In genomic region chr8:106706194-106706593, GRCm38 (mm10) we compare ENCODE assay signal across 14 mouse cellular contexts. TPM values are rescaled to one million over a fixed set of nuclear protein-coding genes. Genes with fewer than 3 reads are reported as not detected.
DNase-seq lines count a peak whose midpoint lies in the region; ATAC-seq lines count a peak whose summit lies in the region.
"Had no signal": no experiment of that assay in that cellular context is flagged by ENCODE, and none has a peak within 500 bp of the region (broad histone marks: within the 10 kb centered on the region; RNA-seq: fewer than 3 reads in every experiment).

No protein-coding gene starts in this region.

- H3K9ac ChIP-seq in heart, embryonic 16.5 days (ENCODE audit: low read length): no peak overlapping the region
- no peak overlapping the region for H3K9ac ChIP-seq in lung, embryonic 16.5 days (ENCODE audit: low read length)
- H3K9ac ChIP-seq in kidney, embryonic 15.5 days: no peak overlapping the region
- no peak overlapping the region for H3K9ac ChIP-seq in midbrain, embryonic 16.5 days (ENCODE audit: low read depth, low read length)

- peaks cover 8% of the 10 kb centered on the region for H3K4me1 ChIP-seq in heart, embryonic 16.5 days (ENCODE audit: control insufficient read depth, insufficient read depth, low read length)
- H3K4me1 ChIP-seq in lung, embryonic 16.5 days (replicated peaks; ENCODE audit: control insufficient read depth, insufficient read depth, low read length): peaks cover 13% of the 10 kb centered on the region; the same call in 1 of the 2 replicates
- 0 out of 2 replicates have a peak, but pooled peaks cover 4% of the 10 kb centered on the region for H3K4me1 ChIP-seq in kidney, embryonic 15.5 days
- no peaks in the 10 kb centered on the region for H3K4me1 ChIP-seq in midbrain, embryonic 16.5 days (ENCODE audit: control insufficient read depth, insufficient read depth, low read length)

- H3K27ac ChIP-seq in heart, embryonic 16.5 days (ENCODE audit: low read length): peak overlapping the region; percentile 26
- H3K27ac ChIP-seq in lung, embryonic 16.5 days (ENCODE audit: low read length): peak overlapping the region; percentile 99
- H3K27ac ChIP-seq in kidney, embryonic 15.5 days: peak overlapping the region; percentile 82
- H3K27ac ChIP-seq in midbrain, embryonic 16.5 days (ENCODE audit: low read length): peak overlapping the region; percentile 42; the same call in 1 of the 2 replicates
- H3K27ac ChIP-seq: macrophage had no signal

- no peaks in the 10 kb centered on the region for H3K36me3 ChIP-seq in heart, embryonic 16.5 days (ENCODE audit: control insufficient read depth, insufficient read depth)
- no peaks in the 10 kb centered on the region for H3K36me3 ChIP-seq in lung, embryonic 16.5 days (ENCODE audit: control insufficient read depth, insufficient read depth, low read length)
- H3K36me3 ChIP-seq in kidney, embryonic 15.5 days: peaks cover 32% of the 10 kb centered on the region
- H3K36me3 ChIP-seq in midbrain, embryonic 16.5 days (ENCODE audit: control insufficient read depth, insufficient read depth, low read length): no peaks in the 10 kb centered on the region

- H3K27me3 ChIP-seq in heart, embryonic 16.5 days (ENCODE audit: control insufficient read depth, insufficient read depth, low read length): no peaks in the 10 kb centered on the region
- H3K27me3 ChIP-seq in lung, embryonic 16.5 days (ENCODE audit: control insufficient read depth, insufficient read depth, low read depth, low read length): no peaks in the 10 kb centered on the region
- no peaks in the 10 kb centered on the region for H3K27me3 ChIP-seq in kidney, embryonic 15.5 days
- no peaks in the 10 kb centered on the region for H3K27me3 ChIP-seq in midbrain, embryonic 16.5 days (ENCODE audit: control insufficient read depth, insufficient read depth, low read depth, low read length)

- no peaks in the 10 kb centered on the region for H3K9me3 ChIP-seq in heart, embryonic 16.5 days (replicated peaks; ENCODE audit: control insufficient read depth, low read length)
- H3K9me3 ChIP-seq in lung, embryonic 16.5 days (ENCODE audit: control insufficient read depth, low read length): no peaks in the 10 kb centered on the region
- H3K9me3 ChIP-seq in kidney, embryonic 15.5 days (replicated peaks): no peaks in the 10 kb centered on the region
- H3K9me3 ChIP-seq in midbrain, embryonic 16.5 days (replicated peaks; ENCODE audit: control insufficient read depth, low read length, poor library complexity, severe bottlenecking): no peaks in the 10 kb centered on the region
- H3K9me3 ChIP-seq: G1E had no signal

- H3K4me3 ChIP-seq in heart, embryonic 16.5 days (ENCODE audit: low read length): no peak overlapping the region
- no peak overlapping the region for H3K4me3 ChIP-seq in lung, embryonic 16.5 days (ENCODE audit: low read length)
- H3K4me3 ChIP-seq in kidney, embryonic 15.5 days (replicated peaks): no peak overlapping the region
- no peak overlapping the region for H3K4me3 ChIP-seq in midbrain, embryonic 16.5 days (ENCODE audit: low read depth, low read length)

- no peak overlapping the region for H3K4me2 ChIP-seq in heart, embryonic 16.5 days (ENCODE audit: low read depth, low read length)
- H3K4me2 ChIP-seq in lung, embryonic 16.5 days (ENCODE audit: low read depth, low read length): no peak overlapping the region
- no peak overlapping the region for H3K4me2 ChIP-seq in kidney, embryonic 15.5 days
- H3K4me2 ChIP-seq in midbrain, embryonic 16.5 days (ENCODE audit: low read length): no peak overlapping the region
- H3K4me2 ChIP-seq: liver, embryonic 11.5 days had no signal

- no peak for DNase-seq in heart, adult 9 months (ENCODE audit: low spot score in 2 of 2)
- DNase-seq in lung, adult 18-20 months: no peak
- no peak for DNase-seq in layer of hippocampus, adult 9-11 months
- DNase-seq: adrenal gland, postnatal 10 days; cerebellum, postnatal 14 days; right cerebral cortex, adult 18-20 months had no signal

- ATAC-seq in heart, embryonic 16.5 days (replicated peaks; ENCODE audit: extremely low read depth, insufficient read depth, low FRiP score): no peak
- 0 out of 2 replicates have a peak, but pooled peaks have one; percentile 8 for ATAC-seq in lung, embryonic 16.5 days (ENCODE audit: low read depth)
- ATAC-seq in kidney, embryonic 15.5 days (replicated peaks; ENCODE audit: low FRiP score): no peak
- ATAC-seq in midbrain, embryonic 16.5 days: no peak
- ATAC-seq: hindbrain, postnatal 0 days had no signal

- WGBS in heart, embryonic 16.5 days: 78% methylated on average over 6 of the region's 6 CpGs
- 76% methylated on average over 6 of the region's 6 CpGs for WGBS in lung, embryonic 16.5 days
- 68% methylated on average over 6 of the region's 6 CpGs for WGBS in kidney, embryonic 15.5 days
- 87% methylated on average over 6 of the region's 6 CpGs for WGBS in midbrain, embryonic 16.5 days

RNA-seq across cellular contexts. Expression of gene Tango6, which starts 23.3 kb away (rescaled TPM):
- polyA plus RNA-seq in heart, embryonic 16.5 days (2015; fragmentation: Nextera tagmentation; extraction: Ambion mirVana): 7.6 and 7.7 TPM in 2 replicates
- polyA plus RNA-seq in lung, embryonic 16.5 days (2015; fragmentation: Nextera tagmentation; extraction: Ambion mirVana): 10.2 and 10.5 TPM in 2 replicates
- polyA plus RNA-seq in kidney, embryonic 15.5 days (2015; fragmentation: Nextera tagmentation; extraction: Ambion mirVana): 11.6 and 12.3 TPM in 2 replicates
- 6.1 and 6.3 TPM in 2 replicates for polyA plus RNA-seq in midbrain, embryonic 16.5 days (2015; fragmentation: Nextera tagmentation; extraction: Ambion mirVana)

Comparison
In these comparisons a context has a peak if more than half of its experiments do, and no peak if none do; other contexts are left out.
1. H3K27ac ChIP-seq: peak in every context shown above with its lines; median percentile 99 in lung, embryonic 16.5 days; 82 in kidney, embryonic 15.5 days; 42 in midbrain, embryonic 16.5 days; 26 in heart, embryonic 16.5 days.